ENCODE assay signal across 13 mouse cellular contexts in the genomic region with DNA sequence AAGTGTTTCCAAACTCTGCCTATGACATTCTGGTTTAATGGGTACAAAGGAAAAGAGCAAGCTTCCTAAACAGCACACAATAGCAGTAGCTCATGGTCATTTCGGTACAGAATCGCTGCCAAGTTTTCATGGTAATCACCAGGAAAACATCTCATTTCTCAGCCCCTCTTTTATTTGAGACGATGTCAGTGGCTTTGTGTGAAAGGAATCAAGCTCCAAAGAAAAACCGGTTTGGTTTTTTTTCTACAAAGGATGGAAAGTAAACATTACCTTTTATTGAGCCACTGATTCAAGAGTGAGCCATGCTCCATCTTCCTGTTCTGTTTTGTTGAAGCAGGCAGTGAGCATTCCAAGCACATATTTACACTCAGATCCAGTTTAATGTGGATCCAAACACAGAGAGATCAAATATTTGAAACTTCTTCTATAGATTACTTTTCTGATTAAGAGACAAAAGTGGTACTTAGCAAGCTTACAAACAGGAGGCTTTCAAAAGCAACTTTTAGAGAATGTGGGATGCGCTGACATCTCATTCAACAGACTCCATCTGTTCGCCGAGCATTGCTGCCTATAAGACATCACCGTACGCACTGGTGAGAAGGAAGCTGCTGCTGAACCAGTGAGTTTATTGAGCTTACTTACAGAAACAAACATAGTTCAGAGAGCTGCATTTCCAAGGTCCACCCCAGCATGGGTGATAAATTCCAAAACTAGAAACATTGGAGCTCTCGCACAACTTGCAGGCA. TPM values are rescaled to one million over a fixed set of nuclear protein-coding genes. Genes with fewer than 3 reads are reported as not detected.
DNase-seq lines count a peak whose midpoint lies in the region; ATAC-seq lines count a peak whose summit lies in the region.
"Had no signal": no experiment of that assay in that cellular context is flagged by ENCODE, and none has a peak within 500 bp of the region (broad histone marks: within the 10 kb centered on the region; RNA-seq: fewer than 3 reads in every experiment).

No protein-coding gene starts in this region.

- no peak overlapping the region for H3K4me3 ChIP-seq in forebrain, embryonic 14.5 days (ENCODE audit: low read depth, low read length)
- H3K4me3 ChIP-seq in forebrain, embryonic 12.5 days (replicated peaks), result no peak overlapping the region
- H3K4me3 ChIP-seq: liver, embryonic 13.5 days had no signal

- no peaks in the 10 kb centered on the region for H3K9me3 ChIP-seq in forebrain, embryonic 14.5 days (replicated peaks; ENCODE audit: control insufficient read depth, low read length)
- H3K9me3 ChIP-seq in forebrain, embryonic 12.5 days, result no peaks in the 10 kb centered on the region
- H3K9me3 ChIP-seq: liver, embryonic 13.5 days had no signal

- DNase-seq in forebrain, embryonic 14.5 days (ENCODE audit: low spot score), result peak; percentile 45
- peak; percentile 27 to 45 for DNase-seq in left cerebral cortex, adult 18-20 months (ENCODE audit: low spot score in 2 of 2)
- no peak for DNase-seq in left cerebral cortex, adult 11 months (ENCODE audit: low spot score)
- peak; percentile 52 for DNase-seq in Muller cell, postnatal 12 days (ENCODE audit: inconsistent ontology term)
- DNase-seq in right cerebral cortex, postnatal 10 days (ENCODE audit: low spot score in 2 of 2), result peak; percentile 40 to 47
- no peak for DNase-seq in adipocyte (ENCODE audit: low spot score)
- no peak for DNase-seq in cerebellum, adult 9-10 months
- DNase-seq: adrenal gland, postnatal 25 days; cerebellum, adult 18-20 months; gastrocnemius, postnatal 14 days; liver, embryonic 13.5 days had no signal

- no peak overlapping the region for H3K9ac ChIP-seq in forebrain, embryonic 14.5 days (ENCODE audit: low read length)
- no peak overlapping the region for H3K9ac ChIP-seq in forebrain, embryonic 12.5 days
- H3K9ac ChIP-seq: liver, embryonic 13.5 days had no signal

- WGBS in forebrain, embryonic 14.5 days, result 58% methylated on average over 10 of the region's 10 CpGs
- 69% methylated on average over 10 of the region's 10 CpGs for WGBS in forebrain, embryonic 12.5 days

- no peak for ATAC-seq in forebrain, embryonic 14.5 days
- no peak for ATAC-seq in forebrain, embryonic 12.5 days (ENCODE audit: low FRiP score)

- no peak overlapping the region for H3K4me2 ChIP-seq in forebrain, embryonic 14.5 days (ENCODE audit: low read length)
- no peak overlapping the region for H3K4me2 ChIP-seq in forebrain, embryonic 12.5 days
- H3K4me2 ChIP-seq: liver, embryonic 13.5 days had no signal

- H3K27me3 ChIP-seq in forebrain, embryonic 14.5 days (replicated peaks; ENCODE audit: control insufficient read depth, insufficient read depth, low read length), result no peaks in the 10 kb centered on the region
- H3K27me3 ChIP-seq in forebrain, embryonic 12.5 days, result no peaks in the 10 kb centered on the region
- H3K27me3 ChIP-seq: liver, embryonic 13.5 days had no signal

- H3K4me1 ChIP-seq in forebrain, embryonic 14.5 days (ENCODE audit: control insufficient read depth, insufficient read depth, low read length), result peaks cover 3% of the 10 kb centered on the region; the same call in 1 of the 2 replicates
- H3K4me1 ChIP-seq in forebrain, embryonic 12.5 days, result peaks cover 3% of the 10 kb centered on the region; the same call in 1 of the 2 replicates

- H3K27ac ChIP-seq in forebrain, embryonic 14.5 days (ENCODE audit: low read depth, low read length), result no peak overlapping the region
- H3K27ac ChIP-seq in forebrain, embryonic 12.5 days, result no peak overlapping the region
- H3K27ac ChIP-seq: kidney, postnatal 0 days; liver, embryonic 13.5 days had no signal

- H3K36me3 ChIP-seq in forebrain, embryonic 14.5 days (ENCODE audit: control insufficient read depth, insufficient read depth, low read length), result no peaks in the 10 kb centered on the region
- no peaks in the 10 kb centered on the region for H3K36me3 ChIP-seq in forebrain, embryonic 12.5 days (replicated peaks)
- H3K36me3 ChIP-seq: liver, embryonic 13.5 days had no signal

RNA-seq across cellular contexts. Expression of a gene that starts 38.7 kb away (rescaled TPM):
- polyA plus RNA-seq in forebrain, embryonic 14.5 days (2014; fragmentation: Nextera tagmentation; extraction: Ambion mirVana), result 16.2 and 22.2 TPM in 2 replicates
- polyA plus RNA-seq in forebrain, embryonic 12.5 days (2016; fragmentation: Nextera tagmentation; extraction: Ambion mirVana), result 19.2 and 26.4 TPM in 2 replicates
- 10 to 100 TPM; 58.1 to 62.4 TPM for total RNA-seq in left cerebral cortex, adult 18-20 months (2021)

RNA-seq across cellular contexts. Expression of a gene that starts 38.8 kb away (rescaled TPM):
- polyA plus RNA-seq in forebrain, embryonic 14.5 days (2014; fragmentation: Nextera tagmentation; extraction: Ambion mirVana), result 1.6 and 2.1 TPM in 2 replicates
- 2.4 and 3.3 TPM in 2 replicates for polyA plus RNA-seq in forebrain, embryonic 12.5 days (2016; fragmentation: Nextera tagmentation; extraction: Ambion mirVana)
- total RNA-seq in left cerebral cortex, adult 18-20 months (2021), result 1 to 10 TPM; 5.6 to 5.7 TPM

Comparison
In these comparisons a context has a peak if more than half of its experiments do, and no peak if none do; other contexts are left out.
1. DNase-seq: peak in forebrain, embryonic 14.5 days (single experiment), left cerebral cortex, adult 18-20 months (2 of 2), Muller cell, postnatal 12 days (single experiment) and right cerebral cortex, postnatal 10 days (2 of 2); none in left cerebral cortex, adult 11 months (single experiment), adipocyte (single experiment) and cerebellum, adult 9-10 months (single experiment).